Mouse (Mus musculus) stomach, embryonic 16.5 days (tissue): ENCODE measurements around the gene Dazap2. TPM values are rescaled to one million over a fixed set of nuclear protein-coding genes. Genes with fewer than 3 reads are reported as not detected.

ENCODE experiments used
- ATAC-seq: fragments of 200-750 bp; cut with Nextera tagmentation; 2 replicates; pipeline ENCODE4 v1.8.0; 2017; ENCODE audit warnings: moderate number of reproducible peaks, moderate TSS enrichment; ENCODE audit not compliant: insufficient read depth, low FRiP score
- H3K27ac ChIP-seq: fragments of 300-500 bp; sonication (generic); 2 replicates; pipeline ENCODE4 v1.5.1; 2014; ENCODE audit warnings: low read length
- H3K27me3 ChIP-seq: fragments of 300-500 bp; sonication (generic); 2 replicates; pipeline ENCODE4 v1.6.1; 2014; ENCODE audit warnings: low read length, control low read depth, mixed read lengths; ENCODE audit not compliant: control insufficient read depth, insufficient read depth
- H3K36me3 ChIP-seq: fragments of 300-500 bp; sonication (generic); 2 replicates; pipeline ENCODE4 v1.6.1; 2014; ENCODE audit warnings: low read length; ENCODE audit not compliant: control insufficient read depth, insufficient read depth
- H3K4me1 ChIP-seq: fragments of 300-500 bp; sonication (generic); 2 replicates; pipeline ENCODE4 v1.6.1; 2014; ENCODE audit warnings: low read length, control low read depth, mixed read lengths; ENCODE audit not compliant: control insufficient read depth, insufficient read depth
- H3K4me2 ChIP-seq: fragments of 300-500 bp; sonication (generic); 2 replicates; pipeline ENCODE4 v1.6.1; 2014; ENCODE audit warnings: low read depth, low read length, mixed read lengths
- H3K4me3 ChIP-seq: fragments of 300-500 bp; sonication (generic); replicated peaks from 2 replicates; pipeline ENCODE4 v1.5.1; 2014; ENCODE audit warnings: mild to moderate bottlenecking, low read length
- H3K9ac ChIP-seq: fragments of 300-500 bp; sonication (generic); 2 replicates; pipeline ENCODE4 v1.6.1; 2014; ENCODE audit warnings: low read length
- H3K9me3 ChIP-seq: fragments of 300-500 bp; sonication (generic); replicated peaks from 2 replicates; pipeline ENCODE4 v1.6.1; 2016; ENCODE audit warnings: low read length, control low read depth; ENCODE audit not compliant: control insufficient read depth
- WGBS: fragments of 180-500 bp; shearing (Covaris S2); extraction: QIAGEN DNeasy Blood & Tissue Kit; methylation state at CpG from one replicate; pipeline ENCODE4 v1.1.7; 2014; 5-methylcytosine and 5-hydroxymethylcytosine counted together
- microRNA-seq: library from miRNA; unstranded; fragments of <30 nt; microRNA quantifications from one replicate; pipeline ENCODE4, GENCODE M21; 2016
- polyA plus RNA-seq: library from polyadenylated mRNA; unstranded; fragments of >200 nt; fragmentation: Nextera tagmentation; extraction: Ambion mirVana; gene quantifications from 2 replicates; pipeline ENCODE4 v1.2.1, GENCODE M21; 2015

Dazap2 gene
- polyA plus RNA-seq, 1 experiment from 2014 or later: 194 TPM

GRCm38 (mm10) chr15:100670004-100670403, 54.9 kb downstream of the Dazap2 start:
- Histone ChIP-seq H3K27me3 (no peaks in the 10 kb centered on the region), H3K9me3 (no peaks in the 10 kb centered on the region), H3K4me1 (peaks cover 10% of the 10 kb centered on the region; the same call in 1 of the 2 replicates), H3K4me3 (no peak overlapping the region), H3K4me2 (no peak overlapping the region), H3K27ac (no peak overlapping the region), H3K9ac (no peak overlapping the region), H3K36me3 (no peaks in the 10 kb centered on the region)
- WGBS: 81% methylated on average over 8 of the region's 8 CpGs
- ATAC-seq: no peak

Small RNAs within 50 kb of the gene (microRNA-seq; reads per million reads assigned to microRNA genes)
- not detected for gene Mir6961

Other genes starting within 250 kb of the Dazap2 start
- 0.13 TPM in 1 of 2 replicates, not detected in the other for gene Gm5475, start 193.2 kb upstream of the Dazap2 start, polyA plus RNA-seq
- gene Slc11a2, start 190.3 kb upstream of the Dazap2 start, polyA plus RNA-seq: 27.0 and 28.3 TPM in 2 replicates
- 25.8 and 26.7 TPM in 2 replicates for gene Letmd1, start 146.3 kb upstream of the Dazap2 start, polyA plus RNA-seq
- 6.7 and 7.3 TPM in 2 replicates for gene Csrnp2, start 119.9 kb upstream of the Dazap2 start, polyA plus RNA-seq
- gene Tfcp2, start 63.3 kb upstream of the Dazap2 start, polyA plus RNA-seq: 20.0 and 21.3 TPM in 2 replicates
- 3.5 and 5.3 TPM in 2 replicates for gene Pou6f1, start 15.4 kb upstream of the Dazap2 start, polyA plus RNA-seq
- gene Smagp, start 21.6 kb downstream of the Dazap2 start, polyA plus RNA-seq: 40.6 and 51.8 TPM in 2 replicates
- 6.0 and 6.3 TPM in 2 replicates for gene Bin2, start 54.2 kb downstream of the Dazap2 start, polyA plus RNA-seq
- 250 and 388 TPM in 2 replicates for gene Cela1, start 72.6 kb downstream of the Dazap2 start, polyA plus RNA-seq
- gene Galnt6, start 114.0 kb downstream of the Dazap2 start, polyA plus RNA-seq: 6.9 and 8.7 TPM in 2 replicates
- gene Slc4a8, start 146.4 kb downstream of the Dazap2 start, polyA plus RNA-seq: 3.9 and 4.7 TPM in 2 replicates